Mouse (Mus musculus): ENCODE measurements at regions not wholly inside any gene's neighbourhood (a gene's known extent, or its start where the extent isn't known, plus 50 kb on each side); places are given as distances from the start of the nearest gene placed in this dataset.
A peak's percentile ranks its signal among the peaks of the same experiment; 100 is the strongest.

DNA sequence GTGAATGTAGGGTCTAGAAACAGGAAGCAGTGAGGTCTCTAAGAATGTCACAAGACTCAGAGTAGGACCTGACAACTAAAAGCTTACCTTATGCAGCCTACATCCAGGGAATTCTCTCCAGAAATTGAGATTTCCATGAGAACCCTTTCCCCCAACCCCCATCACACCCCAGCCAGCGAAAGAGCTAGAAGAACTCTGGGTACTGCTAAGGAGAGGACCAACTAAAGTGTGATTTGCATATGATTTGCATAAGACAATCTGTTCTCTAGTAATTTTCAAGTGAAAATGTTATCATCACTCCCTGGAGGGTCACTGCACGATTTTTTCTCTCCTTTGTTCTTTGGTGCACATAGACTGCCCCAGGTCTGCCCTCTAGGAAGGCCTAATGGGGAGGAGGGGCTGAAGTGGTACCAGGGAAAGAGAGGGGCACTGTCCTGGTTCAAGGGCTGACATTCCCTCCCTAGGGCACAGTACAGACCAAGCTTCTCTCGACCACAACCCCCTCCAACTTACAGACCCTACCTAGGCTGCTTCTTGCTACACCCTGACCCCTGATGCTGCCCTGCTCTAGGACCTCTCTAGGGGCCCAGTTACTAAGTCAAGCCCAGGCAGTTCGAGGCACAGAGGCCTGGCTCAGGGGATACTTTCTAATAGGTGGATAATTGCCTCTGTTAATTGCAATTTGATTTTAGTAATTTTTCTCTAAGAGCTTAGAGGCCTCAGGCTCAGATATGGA is 77.4 kb upstream of the Pja1 start:
- peak; percentile 92 for ATAC-seq (ENCODE audit: low TSS enrichment)

DNA sequence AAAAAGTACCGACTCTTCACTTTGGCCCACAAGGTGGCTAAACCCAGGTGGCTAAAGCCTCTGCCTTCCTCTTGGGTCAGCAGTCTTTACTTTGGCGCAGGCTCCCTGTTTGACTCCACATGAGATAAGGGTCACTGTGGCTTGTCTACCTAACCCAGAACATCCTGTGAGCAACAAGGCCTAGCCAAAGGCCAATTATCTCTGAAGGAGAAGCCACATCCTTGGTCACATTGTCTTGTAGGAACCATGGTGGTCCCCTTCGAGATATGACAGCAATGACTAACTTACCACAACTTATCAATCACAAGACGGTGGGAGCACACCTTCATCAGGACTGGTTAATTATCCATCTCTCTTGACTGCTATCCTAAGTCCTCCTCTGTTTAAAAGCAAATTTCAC is 73.3 kb upstream of the Pja1 start:
- ATAC-seq (ENCODE audit: low TSS enrichment), result no peak

DNA sequence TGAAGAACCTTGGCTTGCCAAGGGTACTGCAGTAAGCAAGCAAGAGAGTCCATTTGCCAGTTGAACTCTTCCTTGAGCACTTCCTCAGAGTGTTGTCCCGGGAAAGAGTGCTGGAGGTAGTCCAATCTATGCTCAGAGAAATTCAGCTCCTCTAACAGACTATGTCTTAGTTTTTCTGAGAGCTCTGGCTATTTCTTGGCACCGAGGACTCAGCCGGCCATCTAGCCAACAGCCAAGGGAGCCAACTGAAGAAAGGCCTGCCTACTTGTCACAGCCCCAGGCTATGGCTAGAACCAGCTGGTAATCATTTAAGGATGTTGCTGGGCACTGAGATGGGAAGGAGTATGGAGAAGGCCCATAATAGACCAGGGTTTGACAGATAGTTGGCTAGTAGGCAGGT is 70.8 kb upstream of the Pja1 start:
- no peak for ATAC-seq (ENCODE audit: low TSS enrichment)

DNA sequence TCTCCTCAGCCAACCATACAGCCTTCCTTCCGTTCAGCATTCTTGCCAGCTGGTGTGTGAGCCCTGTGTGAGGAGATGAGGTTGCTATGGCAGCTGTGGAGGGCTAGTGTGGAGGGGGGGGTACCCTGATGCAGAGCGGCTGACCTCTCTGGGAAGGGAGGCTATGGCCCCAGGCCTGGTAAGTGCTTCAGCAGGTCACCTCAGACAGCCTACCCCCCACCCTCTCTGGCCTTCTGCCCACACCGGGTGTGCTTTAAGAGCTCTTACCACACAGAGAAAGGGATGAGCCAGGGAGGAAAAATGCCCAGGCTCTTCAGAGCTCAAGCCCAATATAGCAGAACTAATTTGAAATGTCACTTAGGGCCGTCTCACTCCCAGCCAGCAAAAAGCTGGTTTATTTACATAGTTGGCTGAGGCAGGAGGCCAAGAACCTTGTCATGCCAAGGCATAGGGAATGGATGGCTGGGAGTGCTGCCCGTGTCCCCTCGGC is 69.1 kb upstream of the Pja1 start:
- peak; percentile 66; the same call in 1 of the 2 replicates for ATAC-seq (ENCODE audit: low TSS enrichment)

DNA sequence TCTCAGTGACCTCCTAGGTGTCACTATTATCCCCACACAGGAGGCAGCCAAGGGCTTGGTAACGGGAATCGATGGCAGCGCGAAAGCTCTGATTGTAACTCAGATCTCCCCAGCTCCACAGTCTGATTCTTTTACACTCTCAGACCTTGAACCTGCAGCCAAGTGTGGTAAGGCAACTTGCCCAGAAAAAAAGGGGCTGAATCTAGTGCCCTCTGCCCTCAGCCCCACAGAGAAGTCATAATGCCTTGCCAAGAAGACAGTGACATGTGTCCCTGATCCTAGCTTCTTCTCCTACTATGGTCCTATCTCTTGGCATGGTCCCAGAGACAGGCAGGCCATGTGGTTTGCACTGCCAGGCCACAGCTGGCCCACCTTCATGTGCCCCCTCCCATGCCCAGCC is 68.6 kb upstream of the Pja1 start:
- ATAC-seq (ENCODE audit: low TSS enrichment), result no peak

DNA sequence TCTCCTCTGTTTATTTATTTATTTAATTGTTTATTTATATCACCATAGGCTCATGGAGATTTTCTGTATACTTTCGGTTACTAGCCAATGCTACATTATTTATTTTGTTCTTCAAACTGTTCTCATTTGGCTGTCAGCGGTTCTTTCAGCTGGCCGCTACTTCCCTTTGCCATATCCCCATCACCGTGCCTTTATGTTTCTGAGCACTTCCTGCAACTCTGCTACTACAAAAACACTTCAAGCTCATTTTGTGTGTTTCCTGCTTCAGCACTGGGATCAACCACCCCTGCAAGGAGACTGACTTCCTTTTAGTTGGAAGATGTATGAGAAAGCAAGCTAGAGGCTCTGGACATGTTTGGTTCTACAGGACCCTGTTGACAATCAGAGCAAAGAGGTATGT is 66.7 kb upstream of the Pja1 start:
- ATAC-seq (ENCODE audit: low TSS enrichment), result no peak

DNA sequence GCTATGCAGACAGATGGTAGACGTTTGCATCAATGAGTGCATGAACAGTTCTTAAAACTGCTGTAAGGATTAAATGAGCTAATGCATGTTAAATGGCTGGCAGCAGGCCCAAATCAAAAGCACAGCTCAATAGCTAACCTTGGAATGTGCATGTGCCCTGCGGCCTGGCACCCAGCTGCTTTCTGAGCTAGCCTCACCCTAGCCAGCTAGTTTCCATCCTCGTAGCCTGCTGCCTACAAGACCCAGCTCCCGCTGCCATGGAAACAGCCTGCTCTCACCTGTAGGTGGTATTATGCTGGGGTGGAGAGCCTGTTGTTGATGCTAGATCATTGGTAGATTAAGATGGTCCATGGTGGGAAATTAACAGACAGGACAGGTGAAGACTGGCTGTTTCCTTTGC is 63.8 kb upstream of the Pja1 start:
- ATAC-seq (ENCODE audit: low TSS enrichment), result peak; percentile 65; the same call in 1 of the 2 replicates

DNA sequence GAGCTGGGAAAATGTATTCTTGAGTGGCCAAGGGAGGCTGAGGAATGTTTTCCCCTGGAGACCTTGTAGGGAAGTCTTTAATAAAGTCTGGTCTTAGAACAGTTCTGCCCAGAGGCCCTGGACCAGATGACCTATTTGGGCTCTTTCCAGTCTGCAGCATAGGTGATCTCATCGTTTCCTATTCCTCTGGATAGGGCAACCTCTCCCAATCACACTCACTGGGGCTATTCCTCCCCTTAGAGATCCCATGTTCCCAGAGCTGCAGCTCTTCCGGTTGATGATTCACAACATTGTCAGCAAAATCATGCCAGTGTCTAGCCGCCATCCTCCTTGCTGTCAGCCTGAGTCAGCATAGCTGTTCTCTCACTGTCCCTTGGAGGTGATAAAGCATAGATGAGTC is 60.1 kb upstream of the Pja1 start:
- ATAC-seq (ENCODE audit: low TSS enrichment), result peak; percentile 85

DNA sequence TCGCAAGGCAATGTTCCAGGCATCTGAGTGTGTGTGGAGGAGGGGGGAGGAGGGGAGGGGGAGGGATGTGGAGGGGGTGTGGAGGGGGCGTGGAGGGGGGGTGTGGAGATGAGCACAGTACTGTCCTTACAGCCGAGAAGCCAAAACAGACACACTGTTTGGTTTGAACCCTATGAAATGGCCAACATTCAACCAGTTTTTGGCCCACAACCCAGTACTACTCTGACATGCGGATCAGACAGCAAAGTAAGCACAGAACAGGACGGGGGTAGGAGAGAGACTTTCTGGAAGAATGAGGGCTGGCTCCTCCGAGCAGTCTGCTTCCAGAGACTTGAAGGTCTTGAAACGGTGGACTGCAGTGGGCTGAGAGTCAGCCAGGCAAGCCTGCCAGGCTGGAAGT is 59.4 kb upstream of the Pja1 start:
- no peak for ATAC-seq (ENCODE audit: low TSS enrichment)

DNA sequence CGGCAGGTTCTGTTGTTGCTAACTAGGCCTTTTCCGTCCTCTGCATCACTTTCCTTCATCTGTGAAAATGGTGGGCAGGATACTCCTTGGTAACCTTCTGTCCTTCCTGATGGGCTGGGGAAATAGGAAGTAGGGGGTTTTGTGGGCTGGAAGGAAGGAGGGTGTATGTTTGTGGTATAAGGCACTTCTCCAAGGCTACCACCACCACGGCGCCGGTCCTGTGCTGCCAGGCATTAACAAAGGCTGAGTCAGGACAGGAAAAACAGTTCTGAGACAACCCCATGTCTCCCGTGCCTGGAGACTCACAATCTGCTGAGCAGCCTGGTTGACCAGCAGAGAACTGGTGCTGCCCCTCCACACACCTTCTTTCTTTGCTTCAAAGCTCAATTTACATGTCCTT is 52.2 kb upstream of the Pja1 start:
- ATAC-seq (ENCODE audit: low TSS enrichment), result no peak

DNA sequence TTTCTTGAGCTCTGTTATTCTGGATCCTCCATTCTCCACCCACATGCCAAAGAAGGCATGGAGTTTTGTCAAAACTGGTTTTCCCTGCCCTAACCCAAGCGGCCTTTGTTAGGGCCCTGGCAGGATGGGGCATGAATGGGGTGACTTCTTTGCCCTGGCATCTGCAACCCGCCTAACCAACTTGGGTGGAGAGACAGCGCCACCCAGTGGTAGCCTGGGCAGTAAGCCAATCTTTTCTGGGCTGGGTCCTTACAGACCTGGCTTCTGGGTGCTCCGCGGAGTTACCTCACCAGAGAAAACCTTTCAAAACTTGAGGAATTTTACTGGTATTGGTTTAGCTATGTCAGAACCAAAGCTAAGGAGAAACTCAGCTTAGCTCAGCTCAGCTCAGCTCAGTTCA is 51.8 kb upstream of the Pja1 start:
- ATAC-seq (ENCODE audit: low TSS enrichment), result peak; percentile 68

DNA sequence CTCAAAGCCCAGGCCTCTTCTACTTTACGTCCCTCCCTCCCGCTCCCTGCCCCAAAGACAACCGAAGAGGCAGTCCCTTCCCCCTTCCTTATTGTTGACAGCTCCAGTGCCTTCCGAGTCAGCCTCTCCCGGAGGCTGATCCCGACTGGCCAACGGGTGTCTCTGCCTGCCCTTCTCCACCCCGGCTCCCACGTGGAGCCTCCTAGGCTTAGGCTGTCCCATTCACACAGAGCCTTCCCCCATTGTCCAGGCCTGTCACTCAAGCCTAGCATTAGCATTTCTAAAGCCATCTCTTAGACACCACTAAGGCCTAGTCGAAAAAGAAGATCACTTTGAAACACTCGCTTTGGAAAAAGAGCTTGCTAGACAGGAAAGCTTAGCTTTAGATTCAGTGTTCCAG is 51.2 kb upstream of the Pja1 start:
- no peak for ATAC-seq (ENCODE audit: low TSS enrichment)

DNA sequence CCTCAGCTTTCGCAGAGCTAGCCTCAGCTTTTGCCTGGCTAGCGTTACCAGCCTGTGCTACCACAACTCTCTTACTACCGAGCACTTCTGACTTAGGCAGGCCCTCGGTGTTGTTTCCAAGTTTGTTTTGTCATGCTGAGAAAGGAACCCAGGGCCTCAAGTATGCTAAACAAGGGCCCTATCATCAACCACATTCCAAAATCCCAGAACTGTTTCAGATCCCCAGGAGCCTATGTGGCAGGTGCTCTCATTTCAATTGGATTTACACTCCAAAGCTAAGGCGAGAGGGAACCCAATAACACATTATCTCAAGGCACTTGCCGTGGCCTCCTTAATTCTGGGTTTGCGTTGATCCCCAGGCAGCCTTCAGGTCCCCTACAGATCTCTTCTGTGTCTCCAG is 50.8 kb upstream of the Pja1 start:
- no peak for ATAC-seq (ENCODE audit: low TSS enrichment)
